Mouse (Mus musculus) MEL (cell line): ENCODE data around the gene Slc9a3r1. TPM values are rescaled to one million over a fixed set of nuclear protein-coding genes. Genes with fewer than 3 reads are reported as not detected.

ENCODE experiments used
- DNase-seq: peaks from one replicate; pipeline ENCODE4 v3.0.0; 2011; ENCODE audit warnings: low read depth, low spot score
- H3K27ac ChIP-seq: 2 replicates; pipeline ENCODE4 v1.5.1; 2012; ENCODE audit warnings: low read depth, mild to moderate bottlenecking, control low read depth, low read length, moderate library complexity; ENCODE audit not compliant: control insufficient read depth
- H3K27me3 ChIP-seq, 2 experiments: fragments of 150-350 bp in 1 of 2; sonication (generic) in 1 of 2; 2 replicates each; pipeline ENCODE4 v1.6.1; 2012; ENCODE audit warnings: low read length in 2 of 2, mild to moderate bottlenecking in 2 of 2, improper control_type of control experiment in 1 of 2, moderate library complexity in 1 of 2; ENCODE audit not compliant: insufficient read depth in 2 of 2, control insufficient read depth in 1 of 2
- H3K36me3 ChIP-seq, 2 experiments: 2 replicates each; pipeline ENCODE4 v1.6.1; 2012 to 2014; ENCODE audit warnings: low read length in 2 of 2, improper control_type of control experiment in 1 of 2, inconsistent platforms in 1 of 2, mild to moderate bottlenecking in 1 of 2; ENCODE audit not compliant: insufficient read depth in 2 of 2, control insufficient read depth in 1 of 2
- H3K4me1 ChIP-seq, 2 experiments: fragments of 150-350 bp in 1 of 2; sonication (generic) in 1 of 2; 2 replicates each; pipeline ENCODE4 v1.6.1; 2012; ENCODE audit warnings: low read length in 2 of 2, improper control_type of control experiment in 1 of 2, mild to moderate bottlenecking in 1 of 2; ENCODE audit not compliant: insufficient read depth in 2 of 2, control insufficient read depth in 1 of 2
- H3K4me3 ChIP-seq, 2 experiments: fragments of 150-350 bp in 1 of 2; sonication (generic) in 1 of 2; 2 replicates each; pipeline ENCODE4 v1.5.1; 2012; ENCODE audit warnings: low read depth in 2 of 2, low read length in 2 of 2, mild to moderate bottlenecking in 2 of 2, moderate library complexity in 2 of 2, control low read depth in 1 of 2, improper control_type of control experiment in 1 of 2; ENCODE audit not compliant: control insufficient read depth in 1 of 2, insufficient read depth in 1 of 2
- H3K79me2 ChIP-seq: 2 replicates; pipeline ENCODE4 v1.6.1; 2012; ENCODE audit warnings: mild to moderate bottlenecking, low read length, moderate library complexity; ENCODE audit not compliant: control insufficient read depth, poor library complexity, insufficient read depth
- H3K9ac ChIP-seq: 2 replicates; pipeline ENCODE4 v1.6.1; 2012; ENCODE audit warnings: low read depth, mild to moderate bottlenecking, control low read depth, low read length, moderate library complexity; ENCODE audit not compliant: control insufficient read depth, poor library complexity, severe bottlenecking
- H3K9me3 ChIP-seq: fragments of 150-350 bp; sonication (generic); replicated peaks from 2 replicates; pipeline ENCODE4 v1.6.1; 2012; ENCODE audit warnings: mild to moderate bottlenecking, low read length, improper control_type of control experiment, moderate library complexity; ENCODE audit not compliant: insufficient read depth
- CHD1 ChIP-seq: IDR thresholded peaks from 2 replicates; pipeline ENCODE4 v1.6.1; 2012; ENCODE audit warnings: low read depth, mild to moderate bottlenecking, inconsistent platforms, low read length, improper control_type of control experiment
- CHD2 ChIP-seq: IDR thresholded peaks from 2 replicates; pipeline ENCODE4 v1.6.1; 2011; ENCODE audit warnings: low read length, improper control_type of control experiment
- CTCF ChIP-seq, 3 experiments: IDR thresholded peaks in 2 of 3; conservative IDR thresholded peaks in 1 of 3; 2 replicates each; pipeline ENCODE4 v1.5.1; 2011 to 2012; ENCODE audit warnings: low read length in 3 of 3, low read depth in 2 of 3, mild to moderate bottlenecking in 2 of 3, improper control_type of control experiment in 1 of 3, inconsistent platforms in 1 of 3, mixed read lengths in 1 of 3, moderate library complexity in 1 of 3; ENCODE audit not compliant: control insufficient read depth in 1 of 3, insufficient read depth in 1 of 3, poor library complexity in 1 of 3, severe bottlenecking in 1 of 3
- E2F4 ChIP-seq: IDR thresholded peaks from 2 replicates; pipeline ENCODE4 v1.6.1; 2011; ENCODE audit warnings: low read depth, low read length, improper control_type of control experiment, borderline replicate concordance
- GABPA ChIP-seq: IDR thresholded peaks from 2 replicates; pipeline ENCODE4 v1.6.1; 2012; ENCODE audit warnings: low read depth, mild to moderate bottlenecking, inconsistent platforms, low read length, improper control_type of control experiment, moderate library complexity
- GATA1 ChIP-seq: IDR thresholded peaks from 2 replicates; pipeline ENCODE4 v1.6.1; 2011; ENCODE audit warnings: low read depth, low read length, improper control_type of control experiment
- JUND ChIP-seq: IDR thresholded peaks from 2 replicates; pipeline ENCODE4 v1.6.1; 2011; ENCODE audit warnings: low read depth, mild to moderate bottlenecking, improper control_type of control experiment, low read length
- KAT2A ChIP-seq: conservative IDR thresholded peaks from 2 replicates; pipeline ENCODE4 v1.6.1; 2012; ENCODE audit warnings: low read depth, low read length, improper control_type of control experiment, inconsistent platforms
- MAX ChIP-seq: IDR thresholded peaks from 2 replicates; pipeline ENCODE4 v1.6.1; 2011; ENCODE audit warnings: low read length, improper control_type of control experiment
- MAZ ChIP-seq: IDR thresholded peaks from 2 replicates; pipeline ENCODE4 v1.6.1; 2012; ENCODE audit warnings: low read depth, mild to moderate bottlenecking, inconsistent platforms, low read length, improper control_type of control experiment
- MXI1 ChIP-seq: IDR thresholded peaks from 2 replicates; pipeline ENCODE4 v1.6.1; 2011; ENCODE audit warnings: mild to moderate bottlenecking, low read depth, low read length, improper control_type of control experiment
- MYC ChIP-seq: IDR thresholded peaks from 2 replicates; pipeline ENCODE4 v1.6.1; 2011; ENCODE audit warnings: low read depth, mild to moderate bottlenecking, low read length, improper control_type of control experiment, moderate library complexity
- NELFE ChIP-seq: IDR thresholded peaks from 2 replicates; pipeline ENCODE4 v1.6.1; 2011; ENCODE audit warnings: low read depth, low read length, improper control_type of control experiment
- POLR2A ChIP-seq, 2 experiments: IDR thresholded peaks; 2 replicates each; pipeline ENCODE4 v1.6.1; 2011 to 2012; ENCODE audit warnings: low read length in 2 of 2, mild to moderate bottlenecking in 2 of 2, control low read depth in 1 of 2, improper control_type of control experiment in 1 of 2, low read depth in 1 of 2, moderate library complexity in 1 of 2; ENCODE audit not compliant: control insufficient read depth in 1 of 2, insufficient read depth in 1 of 2, poor library complexity in 1 of 2
- POLR2AphosphoS2 ChIP-seq: IDR thresholded peaks from 2 replicates; pipeline ENCODE4 v1.6.1; 2011; ENCODE audit warnings: low read length, improper control_type of control experiment
- POLR2AphosphoS5 ChIP-seq: IDR thresholded peaks from 2 replicates; pipeline ENCODE4 v1.6.1; 2012; ENCODE audit warnings: low read depth, borderline replicate concordance, mild to moderate bottlenecking, inconsistent platforms, low read length, moderate library complexity, mixed read lengths
- RAD21 ChIP-seq: IDR thresholded peaks from 2 replicates; pipeline ENCODE4 v1.6.1; 2011; ENCODE audit warnings: mild to moderate bottlenecking, low read depth, low read length, improper control_type of control experiment
- RCOR1 ChIP-seq: IDR thresholded peaks from 2 replicates; pipeline ENCODE4 v1.6.1; 2012; ENCODE audit warnings: low read depth, mild to moderate bottlenecking, inconsistent platforms, low read length, improper control_type of control experiment
- SIN3A ChIP-seq: IDR thresholded peaks from 2 replicates; pipeline ENCODE4 v1.6.1; 2012; ENCODE audit warnings: low read length, improper control_type of control experiment, inconsistent platforms
- SMC3 ChIP-seq: IDR thresholded peaks from 2 replicates; pipeline ENCODE4 v1.6.1; 2011; ENCODE audit warnings: low read depth, low read length, improper control_type of control experiment
- TAL1 ChIP-seq: IDR thresholded peaks from 2 replicates; pipeline ENCODE4 v1.6.1; 2012; ENCODE audit warnings: mild to moderate bottlenecking, inconsistent platforms, low read length, moderate library complexity, mixed read lengths
- TBP ChIP-seq: IDR thresholded peaks from 2 replicates; pipeline ENCODE4 v1.8.0; 2011; ENCODE audit warnings: low read depth, low read length, improper control_type of control experiment
- UBTF ChIP-seq: IDR thresholded peaks from 2 replicates; pipeline ENCODE4 v1.6.1; 2012; ENCODE audit warnings: low read depth, mild to moderate bottlenecking, inconsistent platforms, low read length, improper control_type of control experiment, moderate library complexity, borderline replicate concordance; ENCODE audit not compliant: insufficient read depth
- USF1 ChIP-seq: IDR thresholded peaks from 2 replicates; pipeline ENCODE4 v1.6.1; 2014; ENCODE audit warnings: low read depth, mild to moderate bottlenecking, inconsistent platforms, low read length, improper control_type of control experiment, moderate library complexity
- USF2 ChIP-seq, 2 experiments: IDR thresholded peaks; 2 replicates each; pipeline ENCODE4 v1.6.1; 2011 to 2012; ENCODE audit warnings: improper control_type of control experiment in 2 of 2, low read length in 2 of 2, borderline replicate concordance in 1 of 2, inconsistent platforms in 1 of 2, low read depth in 1 of 2, mild to moderate bottlenecking in 1 of 2; ENCODE audit not compliant: insufficient read depth in 1 of 2
- ZC3H11A ChIP-seq: IDR thresholded peaks from 2 replicates; pipeline ENCODE4 v1.6.1; 2012; ENCODE audit warnings: low read depth, mild to moderate bottlenecking, inconsistent platforms, low read length, improper control_type of control experiment
- ZMIZ1 ChIP-seq: IDR thresholded peaks from 2 replicates; pipeline ENCODE4 v1.6.1; 2012; ENCODE audit warnings: low read depth, mild to moderate bottlenecking, inconsistent platforms, low read length, improper control_type of control experiment, moderate library complexity
- polyA plus RNA-seq, 2 experiments: library from polyadenylated mRNA; stranded (reverse) in 1 of 2; unstranded in 1 of 2; fragments of >175 nt in 1 of 2; fragments of >200 nt in 1 of 2; gene quantifications; 2 replicates each; pipeline versions ENCODE4 v1.2.1 to v1.2.4; 2012; ENCODE audit warnings: low replicate concordance in 2 of 2, low read depth in 1 of 2; ENCODE audit not compliant: insufficient read length in 2 of 2, insufficient read depth in 1 of 2, missing spikeins in 1 of 2
- total RNA-seq: library from RNA; depleted of rRNA; stranded (reverse); fragments of 300-350 nt; gene quantifications from 2 replicates; pipeline ENCODE4 v1.2.3, GENCODE M21; 2012

The Slc9a3r1 gene
- total and polyA plus RNA-seq, 3 experiments: 112 to 127 TPM; not detected in 1

DNA sequence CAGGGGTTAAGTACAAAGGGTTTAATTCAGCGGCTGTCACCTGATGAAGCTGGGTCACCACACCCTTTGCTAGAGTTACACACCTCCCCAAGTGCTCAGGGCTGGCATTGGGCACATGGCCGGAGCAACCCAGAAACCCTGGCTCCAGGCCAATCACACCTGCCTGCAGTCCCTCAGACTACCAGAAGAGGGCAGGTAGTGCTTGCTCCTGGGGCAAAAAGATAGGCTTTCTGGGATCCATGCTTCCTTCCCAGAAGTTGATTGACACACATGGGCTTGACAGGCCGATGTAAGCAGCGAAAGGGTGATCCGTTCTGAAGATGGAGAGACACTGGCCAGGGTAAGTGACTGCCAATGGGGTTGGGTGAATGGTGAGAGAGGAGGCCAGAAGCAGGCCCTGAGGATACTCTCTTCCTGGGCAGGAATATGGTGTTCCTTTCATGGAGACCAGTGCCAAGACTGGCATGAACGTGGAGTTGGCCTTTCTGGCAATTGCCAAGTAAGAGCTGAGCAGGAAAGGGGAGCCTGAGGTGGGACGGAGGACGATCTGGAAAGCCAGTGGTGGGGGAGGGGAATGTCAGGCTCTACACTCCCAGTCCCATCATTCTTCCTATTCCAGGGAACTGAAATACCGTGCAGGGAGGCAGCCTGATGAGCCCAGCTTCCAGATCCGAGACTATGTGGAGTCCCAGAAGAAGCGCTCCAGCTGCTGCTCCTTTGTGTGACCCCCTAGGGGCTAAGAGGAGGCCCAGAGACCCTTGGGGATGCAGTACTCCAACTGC, 2.9 kb upstream of the Slc9a3r1 start:
- Histone ChIP-seq H3K36me3 (peaks cover 0 to 29% of the 10 kb centered on the region in 2 experiments; a peak in 2 of 4 replicates), H3K4me3 (no peak overlapping the region), H3K27ac (no peak overlapping the region), H3K27me3 (no peaks in the 10 kb centered on the region), H3K9me3 (no peaks in the 10 kb centered on the region), H3K4me1 (peaks cover 13 to 47% of the 10 kb centered on the region in 2 experiments), H3K79me2 (peaks cover 20% of the 10 kb centered on the region), H3K9ac (no peak overlapping the region)
- DNase-seq: peak; percentile 71
- TF ChIP-seq E2F4: no peak
- TF ChIP-seq SIN3A: peak; percentile 66
- peak; percentile 75; the same call in 1 of the 2 replicates for TF ChIP-seq MYC
- TF ChIP-seq CTCF (IDR thresholded peaks at IDR 0.05 in 2 of 3, conservative IDR thresholded peaks at IDR 0.05 in 1 of 3; ENCODE audit: control insufficient read depth in 1 of 3, insufficient read depth in 1 of 3, low read depth in 2 of 3, low read length in 3 of 3, poor library complexity in 1 of 3, severe bottlenecking in 1 of 3): peak; percentile 76 to 80 (median 77)
- no peak for TF ChIP-seq GATA1
- TF ChIP-seq RAD21: peak; percentile 62
- no peak for TF ChIP-seq CHD2
- peak; percentile 24; the same call in 1 of the 2 replicates for TF ChIP-seq ZC3H11A
- 0 out of 2 replicates have a peak, but pooled peaks have one; percentile 22 for TF ChIP-seq USF1
- peak; percentile 70; the same call in 1 of the 2 replicates for TF ChIP-seq MAX
- peak; percentile 73 for TF ChIP-seq MXI1
- peak; percentile 65 for TF ChIP-seq SMC3

DNA sequence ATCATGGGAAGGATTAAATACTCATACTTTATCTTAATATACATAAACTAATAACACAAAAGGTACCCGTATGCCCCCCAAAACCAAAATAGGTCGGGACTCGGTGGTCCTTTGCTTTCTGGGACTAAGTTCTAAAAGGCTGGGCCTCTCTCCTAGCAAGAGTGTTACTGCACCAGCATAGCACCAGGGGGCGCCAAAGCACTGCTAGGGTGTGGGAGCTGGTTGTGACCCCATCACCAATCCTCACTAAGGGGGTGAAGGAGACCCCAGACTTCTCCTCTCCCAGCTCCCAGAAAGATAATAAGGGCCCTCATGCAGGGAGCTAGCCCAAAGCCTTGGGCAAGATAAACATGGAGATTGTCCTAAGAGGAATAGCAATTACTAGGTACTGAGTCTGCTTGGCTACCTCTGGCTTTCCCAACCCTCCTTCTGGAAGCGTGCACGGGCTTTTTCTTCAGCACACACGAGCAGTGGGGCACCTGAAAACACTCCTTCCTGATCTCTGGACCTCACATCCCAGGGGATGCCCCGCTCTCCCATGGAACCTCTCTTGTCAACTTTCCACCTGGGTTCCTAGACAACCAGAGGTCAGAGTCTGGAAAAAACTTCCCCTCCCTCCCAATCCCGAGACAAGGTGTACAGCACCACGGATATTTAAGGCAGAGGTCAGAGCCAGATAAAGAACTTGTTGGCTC, 2.1 kb upstream of the Slc9a3r1 start:
- Histone ChIP-seq H3K9ac (peak overlapping the region; percentile 58), H3K36me3 (peaks cover 0 to 30% of the 10 kb centered on the region in 2 experiments; a peak in 2 of 4 replicates), H3K4me3 (peak overlapping the region; percentile 63 to 64), H3K9me3 (no peaks in the 10 kb centered on the region), H3K79me2 (peaks cover 28% of the 10 kb centered on the region), H3K27ac (peak overlapping the region; percentile 90), H3K4me1 (peaks cover 13 to 48% of the 10 kb centered on the region in 2 experiments), H3K27me3 (no peaks in the 10 kb centered on the region)
- peak; percentile 91 for DNase-seq
- peak; percentile 75 for TF ChIP-seq MAZ
- no peak for TF ChIP-seq UBTF
- no peak for TF ChIP-seq RCOR1
- peak; percentile 92 for TF ChIP-seq ZC3H11A
- no peak for TF ChIP-seq SIN3A
- no peak for TF ChIP-seq POLR2AphosphoS5
- TF ChIP-seq USF2 (IDR thresholded peaks at IDR 0.05; ENCODE audit: borderline replicate concordance in 1 of 2, insufficient read depth in 1 of 2, low read depth in 1 of 2, low read length in 2 of 2): no peak
- TF ChIP-seq JUND: no peak
- TF ChIP-seq NELFE: no peak
- no peak for TF ChIP-seq TBP
- TF ChIP-seq POLR2AphosphoS2: no peak
- TF ChIP-seq E2F4: no peak
- TF ChIP-seq RAD21: peak; percentile 92
- TF ChIP-seq ZMIZ1: no peak
- no peak for TF ChIP-seq POLR2A (IDR thresholded peaks at IDR 0.05; ENCODE audit: control insufficient read depth in 1 of 2, insufficient read depth in 1 of 2, low read depth in 1 of 2, low read length in 2 of 2, poor library complexity in 1 of 2)
- TF ChIP-seq MYC: 0 out of 2 replicates have a peak, but pooled peaks have one; percentile 33
- no peak for TF ChIP-seq TAL1
- TF ChIP-seq CHD1: no peak
- peak; percentile 92 to 99 (median 96) for TF ChIP-seq CTCF (IDR thresholded peaks at IDR 0.05 in 2 of 3, conservative IDR thresholded peaks at IDR 0.05 in 1 of 3; ENCODE audit: control insufficient read depth in 1 of 3, insufficient read depth in 1 of 3, low read depth in 2 of 3, low read length in 3 of 3, poor library complexity in 1 of 3, severe bottlenecking in 1 of 3)
- TF ChIP-seq GABPA: 0 out of 2 replicates have a peak, but pooled peaks have one; percentile 51
- TF ChIP-seq SMC3: peak; percentile 85
- no peak for TF ChIP-seq KAT2A
